Mouse (Mus musculus) natural killer cell, adult 2 months (primary cell): ENCODE measurements around the gene Eno3.
A peak's percentile ranks its signal among the peaks of the same experiment; 100 is the strongest.

Source experiments
- DNase-seq, 2 experiments: peaks; one replicate each; pipeline ENCODE4 v3.0.0; 2022; ENCODE audit warnings: low spot score in 2 of 2

The Eno3 gene

DNA sequence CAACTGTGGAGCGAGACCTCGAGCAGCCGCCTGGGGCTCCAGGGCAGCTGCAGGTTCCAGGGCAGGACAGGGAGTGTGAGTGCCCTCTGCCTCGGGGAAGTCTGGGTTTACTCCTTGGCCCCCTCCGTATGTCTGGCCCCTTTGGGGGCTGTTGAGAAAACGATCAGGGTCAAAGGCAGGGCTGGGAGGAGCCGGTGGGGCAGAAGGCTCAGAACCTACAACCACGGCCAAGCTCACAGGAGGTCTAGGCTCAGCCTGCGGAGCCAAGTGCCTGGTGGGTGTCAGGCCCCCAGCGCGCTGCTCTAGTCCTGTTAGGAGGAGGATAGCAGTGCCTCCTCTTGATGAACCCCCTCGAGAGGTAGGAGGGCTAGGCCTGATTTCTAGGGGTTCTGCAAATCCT is 24.2 kb downstream of the Eno3 start:
- DNase-seq, result no peak

DNA sequence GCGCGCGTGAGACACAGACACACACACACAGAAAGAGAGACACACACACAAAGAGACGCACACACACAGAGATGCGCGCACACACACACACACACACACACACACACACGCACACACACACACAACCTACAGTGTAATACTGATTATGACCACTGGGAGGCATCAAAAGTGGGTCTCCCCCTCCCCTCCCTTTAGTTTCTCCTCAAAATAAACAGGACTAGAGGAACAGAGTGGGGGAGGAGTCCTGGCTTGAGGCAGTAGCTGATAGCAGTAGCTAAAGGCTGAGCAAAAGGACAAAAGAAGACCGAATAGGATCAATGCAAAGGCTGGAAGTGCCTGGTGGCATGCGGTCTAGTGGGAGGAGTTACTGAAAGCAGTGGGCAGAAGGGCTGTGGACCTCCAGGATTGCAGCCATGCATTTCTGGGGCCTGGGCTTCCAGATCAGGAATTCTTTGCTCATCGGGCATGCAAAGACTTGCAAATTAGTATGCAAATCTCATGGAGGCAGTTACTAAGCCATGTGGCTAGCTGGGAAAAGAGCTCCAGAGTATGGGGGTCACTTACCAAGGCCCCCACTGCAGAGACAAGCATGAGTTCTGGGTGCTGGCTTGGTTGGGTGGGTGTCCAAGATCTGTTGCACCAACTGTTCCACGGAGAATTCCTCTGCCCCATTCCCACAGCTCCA is 25.0 kb downstream of the Eno3 start:
- peak; percentile 21 to 34 for DNase-seq

DNA sequence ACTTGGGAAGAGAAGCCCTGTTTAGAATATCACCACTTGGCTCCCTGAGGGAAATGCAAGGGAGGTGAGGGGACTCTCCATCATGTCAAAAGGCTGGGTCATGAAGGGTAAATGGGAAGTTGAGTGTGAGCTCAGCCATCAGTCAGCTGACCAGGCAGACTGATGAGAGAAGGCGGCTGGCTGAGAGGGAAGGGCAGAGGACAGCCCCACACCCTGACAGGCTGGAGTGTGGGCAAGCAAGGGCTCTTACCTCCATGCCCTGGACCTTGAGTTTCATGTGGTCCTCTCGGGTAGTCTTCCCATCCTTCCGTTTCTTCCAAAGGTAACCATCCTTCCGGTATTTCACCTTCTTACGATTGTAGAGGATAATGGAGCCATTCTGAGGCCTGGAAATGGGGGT is 26.6 kb downstream of the Eno3 start:
- no peak for DNase-seq

DNA sequence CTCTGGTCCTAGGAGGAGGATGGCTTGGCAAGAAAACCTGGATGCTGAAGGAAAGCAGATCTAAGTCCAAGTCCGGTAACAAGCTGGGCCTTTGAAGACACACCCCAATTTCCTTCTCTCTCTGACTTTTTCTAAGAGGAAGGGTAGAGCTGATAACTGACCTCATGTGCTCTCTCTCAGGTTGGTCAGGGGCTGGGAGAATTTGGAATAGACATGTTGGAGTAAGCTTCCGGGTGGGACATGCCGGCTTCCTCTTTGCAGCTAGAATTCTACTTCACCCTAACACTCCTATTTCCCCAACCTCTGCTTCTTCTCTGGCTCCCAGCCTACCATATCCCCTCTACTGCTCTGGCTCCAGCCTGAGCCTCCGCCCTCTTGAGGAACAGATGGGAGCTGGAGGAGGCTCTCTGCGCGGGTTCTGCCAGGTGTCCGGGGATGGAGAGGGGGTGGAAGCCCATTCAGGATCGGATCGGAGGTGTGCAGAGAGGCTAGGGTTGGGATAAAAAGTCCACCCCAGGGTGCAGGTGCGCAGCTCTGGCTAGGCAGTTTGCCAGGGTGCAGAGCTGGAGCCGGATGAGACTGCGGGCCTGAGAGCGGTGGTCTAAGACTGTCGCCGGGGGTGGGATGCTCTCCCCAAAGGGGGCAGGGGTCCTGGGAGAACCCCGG is 30.0 kb downstream of the Eno3 start:
- DNase-seq, result no peak

DNA sequence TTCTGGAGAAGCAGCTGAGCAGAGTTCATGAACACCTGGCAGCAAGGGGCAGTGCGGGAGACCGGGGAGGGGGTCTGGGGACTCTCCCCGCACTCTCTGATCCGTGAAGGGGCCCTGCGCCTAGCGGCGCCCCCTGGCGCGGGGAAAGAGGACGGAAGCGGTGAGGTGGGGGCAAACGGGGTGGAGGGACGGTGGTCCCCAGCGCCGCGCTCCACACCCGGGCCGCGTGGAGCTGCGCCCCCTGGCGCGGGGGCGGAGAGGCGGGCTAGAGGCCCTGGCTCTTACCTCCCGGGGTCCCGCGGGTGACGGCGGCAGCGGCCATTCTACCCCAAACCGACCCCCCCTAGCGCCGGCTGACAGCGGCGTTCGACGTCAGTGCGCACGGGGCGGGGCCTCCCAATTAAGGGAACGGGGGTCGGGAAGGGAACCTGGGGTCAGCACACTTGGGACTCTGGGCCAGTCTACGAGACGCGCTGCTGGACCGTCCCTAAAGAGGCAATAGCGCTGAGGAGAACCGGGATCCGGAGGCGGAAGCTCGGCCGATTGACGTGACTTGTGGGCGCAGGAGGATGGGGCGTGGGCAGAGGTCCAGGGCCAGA is 30.7 kb downstream of the Eno3 start, which contains the start of gene Camta2:
Gene Camta2, minus strand, starts transcription at position 505 of the 599 bp plus-strand sequence.
- peak; percentile 77 to 78 for DNase-seq

DNA sequence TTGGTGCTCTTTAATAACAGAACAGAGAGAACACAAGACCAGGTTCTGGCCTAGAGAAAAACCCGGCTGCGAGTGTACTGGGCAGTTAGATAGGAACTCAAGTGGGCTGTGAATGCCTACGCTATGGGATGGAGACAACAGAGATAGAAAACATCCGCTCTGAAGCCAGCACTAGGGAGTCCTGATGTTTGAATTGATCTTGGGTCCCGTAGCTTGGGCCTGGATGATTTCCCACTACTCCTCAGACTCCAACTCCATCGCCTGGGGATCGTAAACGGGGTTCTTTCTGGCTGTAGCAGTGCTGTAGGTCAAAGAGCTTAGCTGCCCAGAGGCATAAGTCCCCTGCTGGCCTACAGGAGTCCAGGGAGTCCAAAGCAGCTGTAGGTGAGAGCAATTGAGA is 31.4 kb downstream of the Eno3 start:
- no peak for DNase-seq

DNA sequence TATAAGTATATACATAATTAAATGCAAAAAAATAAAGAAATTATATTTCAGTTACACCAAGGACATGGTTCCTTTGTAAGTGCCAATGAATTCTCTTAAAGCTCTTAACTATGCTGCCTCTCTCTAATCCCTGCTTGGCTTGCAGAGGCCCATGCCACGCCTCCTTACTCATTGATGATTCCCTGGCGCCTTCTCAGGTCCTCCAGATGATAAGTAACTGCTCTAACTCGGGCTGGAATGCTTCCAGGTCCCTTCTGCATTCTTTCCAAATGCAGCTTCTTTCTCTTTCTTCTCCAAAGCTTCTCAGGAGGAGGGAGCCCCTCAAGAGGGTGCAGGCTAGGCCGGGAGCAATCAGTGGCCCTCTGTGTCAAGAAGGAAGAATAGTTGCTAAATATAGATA is 32.6 kb downstream of the Eno3 start:
- no peak for DNase-seq

DNA sequence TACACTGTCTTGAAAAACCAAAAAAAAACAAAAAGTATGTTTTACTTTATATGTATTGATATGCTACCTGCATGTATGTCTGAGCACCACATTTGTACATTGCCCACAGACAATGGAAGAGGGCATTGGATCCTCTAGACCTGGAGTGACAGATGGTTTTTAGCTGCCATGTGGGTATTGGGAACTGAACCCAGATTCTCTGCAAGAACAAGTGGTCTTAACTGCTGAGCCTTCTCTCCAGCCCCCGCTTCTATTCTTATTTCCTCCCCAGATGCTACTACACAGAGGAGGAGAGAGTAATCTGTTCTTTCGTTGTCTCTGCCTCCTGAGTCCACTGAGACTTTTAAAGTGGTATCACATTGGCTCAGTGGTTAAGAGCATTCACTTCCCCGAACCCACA is 36.5 kb downstream of the Eno3 start:
- no peak for DNase-seq

DNA sequence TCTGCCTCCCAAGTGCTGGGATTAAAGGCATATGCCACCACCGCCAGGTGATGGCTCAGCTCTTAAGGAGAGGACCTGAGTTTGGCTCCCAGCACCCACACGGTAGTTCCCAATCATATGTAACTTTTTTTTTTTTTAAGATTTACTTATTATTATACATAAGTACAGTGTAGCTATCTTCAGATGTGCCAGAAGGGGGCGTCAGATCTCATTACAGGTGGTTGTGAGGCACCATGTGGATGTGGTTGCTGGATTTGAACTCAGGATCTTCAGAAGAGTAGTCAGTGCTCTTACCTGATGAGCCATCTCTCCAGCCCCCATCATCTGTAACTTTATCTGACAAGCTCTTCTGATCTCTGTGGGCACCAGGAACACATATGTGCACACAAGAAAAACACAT is 40.4 kb downstream of the Eno3 start:
- peak in 1 of 2 experiments; percentile 35 for DNase-seq

DNA sequence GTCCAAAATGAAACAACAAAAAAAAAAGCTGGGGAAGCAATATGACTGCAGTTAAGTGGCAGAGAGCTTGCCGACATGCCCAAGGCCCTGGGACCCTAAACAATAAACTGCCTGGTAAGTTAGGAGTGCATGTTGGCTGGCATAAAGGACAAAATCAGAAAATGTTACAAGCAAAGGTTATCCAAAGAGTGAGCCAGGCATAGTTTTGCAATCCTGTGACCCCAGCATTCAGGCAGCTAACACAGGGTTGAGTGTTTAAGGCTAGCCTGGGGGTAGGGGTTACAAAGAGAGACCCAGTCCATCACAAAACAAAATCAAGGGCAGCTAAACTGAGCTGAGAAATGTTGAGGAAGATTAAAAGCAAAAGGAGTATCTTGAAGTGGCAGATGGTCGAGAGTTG is 42.0 kb downstream of the Eno3 start:
- DNase-seq, result no peak

DNA sequence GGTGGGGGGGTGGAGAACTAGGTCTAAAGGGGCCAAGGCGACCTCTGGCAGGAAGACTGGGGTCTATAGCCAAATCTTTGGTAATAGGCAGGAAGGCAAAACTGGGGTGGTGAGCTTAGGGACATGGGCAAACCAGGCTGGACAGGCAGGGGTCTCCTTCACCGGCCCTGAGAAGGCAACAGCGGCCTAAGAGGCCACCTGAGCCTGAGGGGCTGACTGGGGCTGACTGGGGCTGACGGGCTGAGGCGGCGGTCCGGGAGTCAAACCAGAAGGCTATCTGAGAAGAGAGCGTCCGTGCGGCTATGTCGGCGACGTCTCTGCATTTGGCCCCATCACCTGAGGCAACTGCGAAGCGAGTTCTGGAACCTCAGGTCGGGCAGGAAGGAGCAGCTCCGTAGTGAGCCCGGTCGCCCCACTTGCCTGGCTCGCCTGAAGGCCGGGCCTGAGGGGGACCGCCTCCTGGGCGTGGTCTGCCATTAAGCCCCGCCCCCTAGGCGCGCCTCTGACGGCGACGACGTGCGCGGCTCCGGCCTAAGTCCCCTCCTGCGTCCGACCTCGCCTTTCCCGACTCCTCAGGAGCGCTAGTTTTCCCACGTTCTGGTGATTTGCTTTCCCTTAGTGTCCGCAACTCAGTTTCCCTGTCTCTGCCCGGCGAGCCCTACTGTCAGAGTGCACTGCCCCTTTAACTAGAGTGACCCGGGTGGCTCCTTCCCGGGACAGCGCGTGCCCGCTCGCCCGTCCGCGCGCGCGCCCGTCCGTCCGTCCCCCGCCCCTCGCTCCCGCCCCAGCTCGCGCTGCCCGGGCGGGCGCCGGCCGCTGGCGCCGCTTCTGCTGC is 42.9 kb downstream of the Eno3 start, which contains the start of the genes Inca1 and Kif1c:
Gene Inca1, minus strand, starts transcription at position 434 of the 835 bp plus-strand sequence.
Gene Kif1c, plus strand, starts transcription at position 827 of the 835 bp plus-strand sequence.
- DNase-seq, result peak; percentile 93 to 95

DNA sequence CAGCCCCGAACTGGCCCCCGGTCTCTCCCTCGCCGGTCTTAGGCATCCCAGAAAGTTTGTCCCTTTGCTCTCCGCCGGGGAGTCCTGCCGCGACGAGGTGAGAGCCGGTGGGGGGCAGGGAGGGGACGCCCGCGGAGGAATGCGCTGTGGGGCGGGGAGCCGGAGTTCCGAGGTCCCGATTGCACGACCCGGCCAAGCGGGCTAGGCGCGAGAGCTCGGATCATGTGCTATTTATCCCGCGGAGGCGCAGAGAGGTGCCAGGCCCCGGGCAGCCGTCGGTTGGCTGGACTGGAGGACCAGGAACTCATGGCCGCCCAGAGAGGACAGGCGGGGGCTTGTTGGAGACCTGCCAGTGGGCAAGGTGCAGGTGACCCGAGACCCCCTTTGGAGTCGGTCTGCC is 43.6 kb downstream of the Eno3 start:
- DNase-seq, result peak; percentile 44 to 55

DNA sequence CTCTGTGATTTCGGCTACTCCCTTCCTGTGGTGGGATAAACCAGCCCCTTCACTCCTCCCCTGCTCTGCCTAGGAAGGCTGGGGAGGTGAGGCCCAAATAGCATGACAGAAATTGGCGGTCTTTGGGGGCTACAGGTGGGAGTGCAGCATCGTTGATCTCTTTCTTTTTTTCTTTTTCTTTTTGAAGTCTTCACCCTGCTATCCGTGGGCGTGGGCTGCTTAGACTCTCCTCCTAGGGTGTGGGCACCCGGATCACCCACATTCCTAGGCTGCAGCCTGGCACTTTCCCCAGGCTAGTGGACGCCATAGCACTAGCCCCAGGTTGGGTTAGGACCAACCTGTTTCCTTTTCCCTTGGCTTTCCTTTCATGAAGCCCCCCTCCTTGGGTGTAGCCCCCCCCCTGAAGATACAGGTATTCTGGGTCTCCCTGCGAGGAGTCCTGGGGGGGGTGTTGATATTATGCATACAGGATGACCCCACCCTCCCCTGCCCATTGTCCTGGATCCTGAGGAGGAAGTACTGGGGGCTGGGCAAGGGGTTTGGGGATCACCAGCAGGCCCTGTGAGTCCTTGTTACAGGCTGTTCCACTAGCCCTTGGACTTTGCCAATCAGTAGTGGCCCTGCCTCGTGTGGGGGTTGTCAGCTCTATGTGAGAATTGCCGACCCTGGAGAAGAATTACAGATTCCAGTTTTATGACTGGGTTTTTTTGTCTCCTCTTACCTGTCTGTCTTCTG is 44.4 kb downstream of the Eno3 start:
- no peak for DNase-seq

DNA sequence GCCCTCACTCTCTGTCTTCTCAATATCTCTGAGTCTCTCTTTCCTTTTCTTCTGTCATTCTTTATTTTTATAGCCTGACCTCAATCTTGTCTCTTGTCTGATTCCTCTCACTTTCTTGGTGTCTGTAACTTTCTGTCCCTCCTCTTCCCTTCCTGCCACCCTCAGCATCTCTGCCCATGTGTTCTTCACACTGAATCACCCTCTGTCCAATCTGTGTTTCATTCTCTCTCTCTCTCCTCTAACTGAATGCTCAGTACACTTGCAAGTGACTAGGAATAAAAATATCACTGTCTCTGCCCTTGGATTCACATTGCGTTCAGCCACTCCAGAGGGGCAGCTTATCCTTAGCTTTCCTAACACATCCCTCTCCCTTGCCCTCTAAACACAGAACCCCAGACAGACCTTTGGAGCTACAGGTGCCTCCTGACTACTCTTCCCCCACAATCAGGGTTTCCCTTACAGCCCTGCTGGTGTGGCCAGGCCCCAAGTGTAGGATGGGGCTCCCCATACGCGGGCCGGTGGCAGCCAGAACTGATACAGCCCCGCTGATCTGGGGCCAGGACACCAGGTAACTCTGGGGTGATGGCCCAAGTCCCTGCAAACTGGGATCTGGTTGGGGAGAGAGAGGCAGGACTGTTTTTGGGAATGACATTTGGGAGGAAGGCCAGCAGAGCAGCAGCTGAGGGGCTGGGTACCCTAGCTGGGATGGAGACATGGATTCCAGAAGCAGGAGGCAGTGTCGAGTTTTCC is 45.2 kb downstream of the Eno3 start:
- DNase-seq, result no peak

DNA sequence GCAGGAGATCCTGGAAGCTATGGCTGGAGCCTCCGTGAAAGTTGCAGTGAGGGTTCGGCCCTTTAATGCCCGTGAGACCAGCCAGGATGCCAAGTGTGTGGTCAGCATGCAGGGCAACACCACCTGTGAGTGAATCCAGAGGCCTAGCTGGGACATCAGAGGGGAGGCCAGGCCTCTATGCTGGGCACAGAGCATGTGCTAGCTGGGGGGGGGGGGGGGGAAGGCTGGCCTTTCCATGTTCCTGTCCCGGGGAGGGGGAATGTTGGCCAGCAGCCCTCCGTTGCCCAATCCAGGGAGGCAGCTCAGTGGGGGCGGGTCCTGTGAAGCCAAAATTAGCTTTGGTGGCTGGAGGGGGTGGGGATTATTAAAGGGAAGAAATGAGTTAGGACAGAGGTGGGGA is 45.8 kb downstream of the Eno3 start:
- no peak for DNase-seq

DNA sequence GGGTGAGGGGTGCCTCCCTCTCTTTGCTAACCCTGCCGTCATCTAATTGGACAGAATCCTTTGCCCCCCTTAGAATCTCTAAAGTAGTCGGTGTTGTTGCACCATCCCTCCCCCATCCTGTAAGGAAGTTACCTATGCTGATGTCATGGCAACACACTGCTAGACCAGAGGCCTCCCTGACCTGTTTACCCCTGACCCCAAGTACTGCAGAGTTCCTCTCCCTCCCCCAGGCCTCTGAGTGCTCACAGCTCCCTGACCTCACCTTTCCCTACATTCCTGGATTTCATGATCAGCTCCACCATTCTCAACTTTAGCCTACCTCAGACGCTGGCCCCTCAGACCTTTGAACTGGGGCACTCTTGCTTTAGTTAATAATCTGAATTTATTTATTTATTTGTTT is 49.1 kb downstream of the Eno3 start:
- no peak for DNase-seq

DNA sequence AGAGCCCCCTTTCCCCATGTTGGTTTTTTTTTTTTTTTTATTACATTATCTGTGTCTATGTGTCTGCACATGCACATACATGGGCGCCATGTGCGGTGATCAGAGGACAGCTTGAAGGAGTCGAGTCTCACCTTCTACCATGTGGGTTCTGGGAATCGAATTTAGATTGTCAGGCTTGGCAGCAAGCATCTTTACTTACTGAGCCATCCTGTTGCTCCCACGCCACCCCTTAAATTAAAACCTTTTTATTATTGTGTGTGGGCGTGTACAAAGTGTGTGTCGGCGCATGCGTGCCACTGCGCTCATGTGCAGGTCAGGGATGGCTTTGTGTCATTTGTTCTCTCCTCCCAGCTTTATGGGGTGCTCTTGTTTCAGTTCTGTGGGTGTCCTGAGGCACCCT is 54.0 kb downstream of the Eno3 start:
- no peak for DNase-seq
